Mouse (Mus musculus) heart, adult 10 weeks (tissue): Measurements from ENCODE around the gene Ptprr. TPM values are rescaled to one million over a fixed set of nuclear protein-coding genes. Genes with fewer than 3 reads are reported as not detected.

Experiments
- polyA plus RNA-seq: library from polyadenylated mRNA; stranded (reverse); fragments of 350-450 nt; fragmentation: Illumina TruSeq; extraction: RNeasy Lipid Tissue Mini Kit (QIAGEN cat#74804); gene quantifications from one replicate; pipeline ENCODE4 v1.2.3, GENCODE M21; 2014; ENCODE audit warnings: low read depth, low replicate concordance

Gene Ptprr
- polyA plus RNA-seq, result 1.6 TPM

GRCm38 (mm10) chr10:116017845-116018479, at the start of gene Ptprr:
Gene Ptprr (plus strand): TSS chr10:116018213.

GRCm38 (mm10) chr10:116113867-116114474, 96.0 kb downstream of the Ptprr start, which contains the start of gene 4933416C03Rik:
Gene 4933416C03Rik (minus strand): TSS chr10:116113917.

DNA sequence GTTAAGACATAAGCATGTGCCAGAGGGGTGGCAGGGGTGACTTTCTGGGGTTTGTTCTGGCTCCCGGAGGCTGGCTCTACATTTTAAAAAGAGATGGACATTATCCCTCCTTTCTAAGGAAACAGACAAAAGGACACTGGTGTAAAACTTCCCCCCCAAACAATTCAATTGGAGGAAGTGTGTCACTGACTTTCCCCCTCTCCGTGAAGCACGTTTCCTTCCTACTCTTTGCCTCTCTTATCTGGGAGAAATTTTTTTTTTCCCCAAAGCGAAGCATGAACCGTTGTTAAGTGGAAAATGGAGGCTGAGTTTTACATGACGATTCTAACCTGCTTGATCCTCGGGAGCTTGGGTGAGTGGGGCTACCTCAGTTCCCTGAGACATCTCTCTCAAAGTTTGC, 257.3 kb downstream of the Ptprr start, which contains the start of gene Ptprb:
TSS of gene Ptprb (plus strand) at position 244 of the 400 bp plus-strand sequence.

Other genes with a start within 250 kb of the Ptprr start
- 1.8 TPM for gene Tspan8, start 201.4 kb upstream of the Ptprr start, polyA plus RNA-seq
- gene 4933416C03Rik, start 95.7 kb downstream of the Ptprr start, polyA plus RNA-seq, result not detected